Mouse (Mus musculus) B cell, adult 62 days (primary cell): ENCODE measurements around the gene Ndufs6. TPM values are rescaled to one million over a fixed set of nuclear protein-coding genes. Genes with fewer than 3 reads are reported as not detected.

ENCODE experiments used
- total RNA-seq: library from RNA; stranded (reverse); gene quantifications from 4 replicates; pipeline ENCODE4 v1.2.4, GENCODE M21; 2023

Gene Ndufs6
- 45.6 to 61.2 TPM (median 47.3 TPM) in 4 replicates for total RNA-seq

DNA sequence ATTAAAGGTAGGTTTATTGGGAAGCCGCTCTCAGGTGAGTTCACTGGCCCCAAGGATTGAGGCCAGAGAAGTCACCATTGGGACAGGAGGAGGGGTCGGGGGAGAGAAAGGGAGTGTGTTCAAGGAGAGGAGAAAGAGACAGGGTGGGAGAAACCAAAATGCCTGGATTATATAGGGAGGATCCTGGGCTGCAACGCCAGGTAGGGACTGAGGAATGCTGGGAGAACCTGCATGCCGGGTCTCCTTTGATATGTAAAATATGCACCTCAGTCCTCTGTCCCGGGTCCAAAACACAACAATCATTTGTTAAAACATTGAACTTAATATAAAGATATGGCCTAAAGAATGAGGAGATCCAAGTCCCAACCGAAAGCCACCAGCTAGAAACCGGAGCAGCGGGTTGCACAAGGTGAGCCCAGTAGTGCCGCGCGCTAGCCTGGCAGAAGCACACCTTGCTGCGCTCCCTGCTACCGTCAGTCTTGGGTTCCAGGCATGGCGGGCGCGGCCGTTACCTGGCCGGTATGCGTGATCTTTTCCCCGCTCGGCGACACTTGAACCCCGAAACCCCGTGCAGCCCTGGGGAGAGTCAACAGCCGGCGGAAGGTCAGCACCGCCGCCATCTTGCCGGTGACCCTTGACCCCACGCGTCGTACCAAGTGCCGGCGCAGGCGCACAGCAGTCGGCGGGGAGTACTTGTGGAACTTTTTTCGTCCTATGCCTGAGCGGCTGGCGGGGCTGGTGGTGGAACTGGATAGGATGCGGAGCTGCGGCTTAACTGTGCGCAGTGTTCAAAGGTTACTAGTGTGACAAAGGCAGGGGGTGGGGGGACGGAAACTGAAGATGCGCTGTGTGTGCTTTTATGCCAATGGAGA is at the start of gene Ndufs6, which contains the start of gene Mrpl36:
TSS of gene Ndufs6 (minus strand) at position 716 of the 872 bp plus-strand sequence.
TSS of gene Mrpl36 (plus strand) at position 687 of the 872 bp plus-strand sequence.

Other genes with a start within 250 kb of the Ndufs6 start
- gene Irx4, start 68.1 kb downstream of the Ndufs6 start, total RNA-seq: not detected in 4 replicates
- 23.1 to 30.5 TPM (median 25.0 TPM) in 4 replicates for gene Mrpl36, start within 50 bp of the Ndufs6 start, total RNA-seq
- 118 to 132 TPM (median 126 TPM) in 4 replicates for gene Lpcat1, start 138.7 kb upstream of the Ndufs6 start, total RNA-seq
- not detected in 4 replicates for gene Slc6a3, start 208.2 kb upstream of the Ndufs6 start, total RNA-seq